Comparison of ENCODE assay signal across 11 mouse cellular contexts in genomic region chr2:92387646-92388045, GRCm38 (mm10). TPM values are rescaled to one million over a fixed set of nuclear protein-coding genes. Genes with fewer than 3 reads are reported as not detected.
A peak's percentile ranks its signal among the peaks of the same experiment; 100 is the strongest.
DNase-seq lines count a peak whose midpoint lies in the region; ATAC-seq and TF ChIP-seq lines count a peak whose summit lies in the region.
"Had no signal": no experiment of that assay in that cellular context is flagged by ENCODE, and none has a peak within 500 bp of the region (broad histone marks: within the 10 kb centered on the region; RNA-seq: fewer than 3 reads in every experiment).

No protein-coding gene starts in this region.

- no peak for ATAC-seq in embryonic facial prominence, embryonic 14.5 days (ENCODE audit: low read depth)
- ATAC-seq in hindbrain, embryonic 15.5 days (ENCODE audit: low FRiP score, low read depth) = no peak
- no peak for ATAC-seq in neural tube, embryonic 13.5 days (ENCODE audit: low read depth)

- no peaks in the 10 kb centered on the region for H3K27me3 ChIP-seq in embryonic facial prominence, embryonic 14.5 days (replicated peaks; ENCODE audit: control insufficient read depth, insufficient read depth, low read length)
- H3K27me3 ChIP-seq in hindbrain, embryonic 15.5 days = no peaks in the 10 kb centered on the region
- H3K27me3 ChIP-seq in neural tube, embryonic 13.5 days = no peaks in the 10 kb centered on the region
- H3K27me3 ChIP-seq: limb, embryonic 12.5 days had no signal

- peak in 1 of 2 experiments; percentile 67 for DNase-seq in layer of hippocampus, adult 2 months (ENCODE audit: low spot score in 2 of 2)
- DNase-seq in layer of hippocampus, postnatal 10 days (ENCODE audit: low spot score in 2 of 2) = no peak
- no peak for DNase-seq in embryonic facial prominence, embryonic 14.5 days (ENCODE audit: low spot score)
- DNase-seq in urinary bladder, postnatal 14 days (ENCODE audit: low spot score) = no peak
- DNase-seq in spleen, postnatal 10 days (ENCODE audit: low spot score in 2 of 2) = no peak
- no peak for DNase-seq in thymus, postnatal 36 days

- no peak overlapping the region; the same call in 1 of the 2 replicates for H3K9ac ChIP-seq in embryonic facial prominence, embryonic 14.5 days (ENCODE audit: low read depth, low read length)
- peak overlapping the region; percentile 87 for H3K9ac ChIP-seq in hindbrain, embryonic 15.5 days
- peak overlapping the region; percentile 95 for H3K9ac ChIP-seq in neural tube, embryonic 13.5 days

- peak overlapping the region; percentile 93 for H3K4me3 ChIP-seq in layer of hippocampus, adult 2 months
- H3K4me3 ChIP-seq in embryonic facial prominence, embryonic 14.5 days (ENCODE audit: low read depth, low read length) = no peak overlapping the region
- peak overlapping the region; percentile 72 for H3K4me3 ChIP-seq in hindbrain, embryonic 15.5 days
- peak overlapping the region; percentile 87 for H3K4me3 ChIP-seq in neural tube, embryonic 13.5 days

- H3K9me3 ChIP-seq in embryonic facial prominence, embryonic 14.5 days (ENCODE audit: control insufficient read depth, low read length) = no peaks in the 10 kb centered on the region
- H3K9me3 ChIP-seq in hindbrain, embryonic 15.5 days = no peaks in the 10 kb centered on the region
- no peaks in the 10 kb centered on the region for H3K9me3 ChIP-seq in neural tube, embryonic 13.5 days
- H3K9me3 ChIP-seq: G1E; limb, embryonic 12.5 days had no signal

- 71% methylated on average over 4 of the region's 4 CpGs for WGBS in embryonic facial prominence, embryonic 14.5 days
- WGBS in hindbrain, embryonic 15.5 days = 63% methylated on average over 4 of the region's 4 CpGs
- 69% methylated on average over 4 of the region's 4 CpGs for WGBS in neural tube, embryonic 13.5 days

- peak; percentile 13; the same call in 1 of the 2 replicates for TF ChIP-seq CTCF in layer of hippocampus, adult 2 months (conservative IDR thresholded peaks at IDR 0.05)

- H3K36me3 ChIP-seq in embryonic facial prominence, embryonic 14.5 days (ENCODE audit: control insufficient read depth, insufficient read depth, low read length) = peaks cover 47% of the 10 kb centered on the region
- peaks cover 47% of the 10 kb centered on the region for H3K36me3 ChIP-seq in hindbrain, embryonic 15.5 days
- peaks cover 51% of the 10 kb centered on the region for H3K36me3 ChIP-seq in neural tube, embryonic 13.5 days

- H3K27ac ChIP-seq in layer of hippocampus, adult 2 months = peak overlapping the region; percentile 96
- H3K27ac ChIP-seq in embryonic facial prominence, embryonic 14.5 days (replicated peaks; ENCODE audit: low read depth, low read length) = no peak overlapping the region
- H3K27ac ChIP-seq in hindbrain, embryonic 15.5 days (replicated peaks) = 0 out of 2 replicates have a peak overlapping the region, but pooled peaks have one; percentile 52
- peak overlapping the region; percentile 95 for H3K27ac ChIP-seq in neural tube, embryonic 13.5 days (replicated peaks)
- H3K27ac ChIP-seq: limb, embryonic 12.5 days had no signal

- peaks cover 20% of the 10 kb centered on the region; the same call in 1 of the 2 replicates for H3K4me1 ChIP-seq in embryonic facial prominence, embryonic 14.5 days (ENCODE audit: control insufficient read depth, insufficient read depth, low read length)
- H3K4me1 ChIP-seq in hindbrain, embryonic 15.5 days (replicated peaks) = peaks cover 53% of the 10 kb centered on the region
- H3K4me1 ChIP-seq in neural tube, embryonic 13.5 days (replicated peaks) = peaks cover 64% of the 10 kb centered on the region

- H3K4me2 ChIP-seq in embryonic facial prominence, embryonic 14.5 days (ENCODE audit: low read depth, low read length) = 0 out of 2 replicates have a peak overlapping the region, but pooled peaks have one; percentile 86
- peak overlapping the region; percentile 90 for H3K4me2 ChIP-seq in hindbrain, embryonic 15.5 days
- peak overlapping the region; percentile 78 for H3K4me2 ChIP-seq in neural tube, embryonic 13.5 days

RNA-seq across cellular contexts. Expression of gene 1700029I15Rik, which starts 5.3 kb away (rescaled TPM):
- total RNA-seq in layer of hippocampus, adult 2 months (2021) = 1 to 10 TPM; 4.5 to 5.0 TPM
- 1 to 10 TPM; 5.1 to 5.7 TPM for total RNA-seq in layer of hippocampus, postnatal 10 days (2021)
- polyA plus RNA-seq in embryonic facial prominence, embryonic 14.5 days (2014; fragmentation: Nextera tagmentation; extraction: Ambion mirVana) = 2.7 and 3.0 TPM in 2 replicates
- polyA plus RNA-seq in hindbrain, embryonic 15.5 days (2015; fragmentation: Nextera tagmentation; extraction: Ambion mirVana) = 7.8 and 8.8 TPM in 2 replicates
- 6.4 TPM in 2 replicates for polyA plus RNA-seq in neural tube, embryonic 13.5 days (2015; fragmentation: Nextera tagmentation; extraction: Ambion mirVana)

RNA-seq across cellular contexts. Expression of gene Large2, which starts 13.0 kb away (rescaled TPM):
- total RNA-seq in layer of hippocampus, adult 2 months (2021) = 1 to 10 TPM in 1 of 2 experiments, under 1 TPM in 1; 0.98 to 1.1 TPM
- total RNA-seq in layer of hippocampus, postnatal 10 days (2021) = under 1 TPM; 0.45 to 0.64 TPM
- 10.7 and 11.1 TPM in 2 replicates for polyA plus RNA-seq in embryonic facial prominence, embryonic 14.5 days (2014; fragmentation: Nextera tagmentation; extraction: Ambion mirVana)
- polyA plus RNA-seq in hindbrain, embryonic 15.5 days (2015; fragmentation: Nextera tagmentation; extraction: Ambion mirVana) = 1.5 TPM in 2 replicates
- 0.74 and 1.4 TPM in 2 replicates for polyA plus RNA-seq in neural tube, embryonic 13.5 days (2015; fragmentation: Nextera tagmentation; extraction: Ambion mirVana)
- total RNA-seq: monocyte, adult 5-6 weeks had no signal
- polyA plus RNA-seq: G1E had no signal

RNA-seq across cellular contexts. Expression of gene Pex16, which starts 13.2 kb away (rescaled TPM):
- total RNA-seq in layer of hippocampus, adult 2 months (2021) = 10 to 100 TPM; 34.9 to 36.1 TPM
- total RNA-seq in layer of hippocampus, postnatal 10 days (2021) = 10 to 100 TPM; 37.0 to 41.5 TPM
- 19.6 and 22.7 TPM in 2 replicates for polyA plus RNA-seq in embryonic facial prominence, embryonic 14.5 days (2014; fragmentation: Nextera tagmentation; extraction: Ambion mirVana)
- polyA plus RNA-seq in hindbrain, embryonic 15.5 days (2015; fragmentation: Nextera tagmentation; extraction: Ambion mirVana) = 37.3 and 40.1 TPM in 2 replicates
- 31.6 and 35.0 TPM in 2 replicates for polyA plus RNA-seq in neural tube, embryonic 13.5 days (2015; fragmentation: Nextera tagmentation; extraction: Ambion mirVana)

RNA-seq across cellular contexts. Expression of gene Mapk8ip1, which starts 13.4 kb away (rescaled TPM):
- 100 to 1,000 TPM; 338 to 354 TPM for total RNA-seq in layer of hippocampus, adult 2 months (2021)
- total RNA-seq in layer of hippocampus, postnatal 10 days (2021) = 100 to 1,000 TPM; 385 to 403 TPM
- polyA plus RNA-seq in embryonic facial prominence, embryonic 14.5 days (2014; fragmentation: Nextera tagmentation; extraction: Ambion mirVana) = 17.6 and 18.1 TPM in 2 replicates
- polyA plus RNA-seq in hindbrain, embryonic 15.5 days (2015; fragmentation: Nextera tagmentation; extraction: Ambion mirVana) = 162 and 178 TPM in 2 replicates
- polyA plus RNA-seq in neural tube, embryonic 13.5 days (2015; fragmentation: Nextera tagmentation; extraction: Ambion mirVana) = 138 and 152 TPM in 2 replicates
- total RNA-seq: monocyte, adult 5-6 weeks had no signal

RNA-seq across cellular contexts. Expression of gene Cry2, which starts 46.2 kb away (rescaled TPM):
- 100 to 1,000 TPM; 105 to 108 TPM for total RNA-seq in layer of hippocampus, adult 2 months (2021)
- total RNA-seq in layer of hippocampus, postnatal 10 days (2021) = 10 to 100 TPM; 89.1 to 94.8 TPM
- polyA plus RNA-seq in embryonic facial prominence, embryonic 14.5 days (2014; fragmentation: Nextera tagmentation; extraction: Ambion mirVana) = 26.6 and 27.1 TPM in 2 replicates
- polyA plus RNA-seq in hindbrain, embryonic 15.5 days (2015; fragmentation: Nextera tagmentation; extraction: Ambion mirVana) = 41.1 and 47.9 TPM in 2 replicates
- 35.9 and 37.7 TPM in 2 replicates for polyA plus RNA-seq in neural tube, embryonic 13.5 days (2015; fragmentation: Nextera tagmentation; extraction: Ambion mirVana)
